Mouse (Mus musculus): ENCODE data around the gene A730049H05Rik. TPM values are rescaled to one million over a fixed set of nuclear protein-coding genes. Genes with fewer than 3 reads are reported as not detected.

A730049H05Rik gene
- total and polyA plus RNA-seq, 2 experiments from 2014 or later: 0.38 to 0.57 TPM

- DNase-seq (no peak), ATAC-seq (no peak)
- H3K4me3 ChIP-seq (ENCODE audit: low read depth, low read length): no peak overlapping the region
- no peaks in the 10 kb centered on the region for H3K36me3 ChIP-seq (ENCODE audit: insufficient read depth)
- no peaks in the 10 kb centered on the region for H3K9me3 ChIP-seq (ENCODE audit: low read length)
- H3K9ac ChIP-seq: no peak overlapping the region
- TF ChIP-seq CTCF (IDR thresholded peaks at IDR 0.05; ENCODE audit: low read depth): no peak
- no peaks in the 10 kb centered on the region for H3K4me1 ChIP-seq (ENCODE audit: insufficient read depth)
- no peaks in the 10 kb centered on the region for H3K27me3 ChIP-seq (ENCODE audit: insufficient read depth, low read length)
- H3K4me2 ChIP-seq (ENCODE audit: low read depth): no peak overlapping the region
- no peak overlapping the region for H3K27ac ChIP-seq (ENCODE audit: low read depth, low read length)
- 92% methylated on average over 4 of the region's 4 CpGs for WGBS
Measured at GRCm38 (mm10) chr6:92877236-92877635, 61.0 kb downstream of the A730049H05Rik start.

GRCm38 (mm10) chr6:92878771-92879170, 62.5 kb downstream of the A730049H05Rik start:
- DNase-seq (no peak), ATAC-seq (no peak)
- H3K9ac ChIP-seq: no peak overlapping the region
- H3K4me1 ChIP-seq (ENCODE audit: insufficient read depth): 0 out of 2 replicates have a peak, but pooled peaks cover 4% of the 10 kb centered on the region
- no peaks in the 10 kb centered on the region for H3K27me3 ChIP-seq (ENCODE audit: insufficient read depth, low read length)
- no peak overlapping the region for H3K4me3 ChIP-seq (ENCODE audit: low read depth, low read length)
- TF ChIP-seq CTCF (IDR thresholded peaks at IDR 0.05; ENCODE audit: low read depth): no peak
- 90% methylated on average over 5 of the region's 5 CpGs for WGBS
- H3K36me3 ChIP-seq (ENCODE audit: insufficient read depth): no peaks in the 10 kb centered on the region
- no peaks in the 10 kb centered on the region for H3K9me3 ChIP-seq (ENCODE audit: low read length)
- no peak overlapping the region for H3K27ac ChIP-seq (ENCODE audit: low read depth, low read length)
- H3K4me2 ChIP-seq (ENCODE audit: low read depth): no peak overlapping the region

GRCm38 (mm10) chr6:92879700-92880265, 63.5 kb downstream of the A730049H05Rik start:
- no peaks in the 10 kb centered on the region for H3K36me3 ChIP-seq (ENCODE audit: insufficient read depth)
- H3K4me1 ChIP-seq (ENCODE audit: insufficient read depth): 0 out of 2 replicates have a peak, but pooled peaks cover 4% of the 10 kb centered on the region
- H3K9me3 ChIP-seq (ENCODE audit: low read length): no peaks in the 10 kb centered on the region
- no peaks in the 10 kb centered on the region for H3K27me3 ChIP-seq (ENCODE audit: insufficient read depth, low read length)
- 86% methylated on average over 14 of the region's 14 CpGs for WGBS
- H3K4me3 ChIP-seq (ENCODE audit: low read depth, low read length): no peak overlapping the region
- DNase-seq: no peak
- no peak overlapping the region for H3K27ac ChIP-seq (ENCODE audit: low read depth, low read length)
- no peak for ATAC-seq
- no peak overlapping the region for H3K4me2 ChIP-seq (ENCODE audit: low read depth)
- no peak overlapping the region for H3K9ac ChIP-seq
- no peak for TF ChIP-seq CTCF (IDR thresholded peaks at IDR 0.05; ENCODE audit: low read depth)

GRCm38 (mm10) chr6:92882446-92882845, 66.2 kb downstream of the A730049H05Rik start:
- TF ChIP-seq CTCF (IDR thresholded peaks at IDR 0.05; ENCODE audit: low read depth): no peak
- Histone ChIP-seq H3K9me3 (ENCODE audit: low read length) (no peaks in the 10 kb centered on the region), H3K27me3 (ENCODE audit: insufficient read depth, low read length) (no peaks in the 10 kb centered on the region), H3K4me2 (ENCODE audit: low read depth) (no peak overlapping the region), H3K9ac (no peak overlapping the region), H3K4me1 (ENCODE audit: insufficient read depth) (0 out of 2 replicates have a peak, but pooled peaks cover 4% of the 10 kb centered on the region), H3K27ac (ENCODE audit: low read depth, low read length) (no peak overlapping the region), H3K4me3 (ENCODE audit: low read depth, low read length) (no peak overlapping the region), H3K36me3 (ENCODE audit: insufficient read depth) (no peaks in the 10 kb centered on the region)
- ATAC-seq (no peak), DNase-seq (no peak)
- 67% methylated on average over 5 of the region's 5 CpGs for WGBS

- Histone ChIP-seq H3K4me1 (ENCODE audit: insufficient read depth) (0 out of 2 replicates have a peak, but pooled peaks cover 4% of the 10 kb centered on the region), H3K9ac (no peak overlapping the region), H3K4me3 (ENCODE audit: low read depth, low read length) (no peak overlapping the region), H3K4me2 (ENCODE audit: low read depth) (no peak overlapping the region), H3K27me3 (ENCODE audit: insufficient read depth, low read length) (no peaks in the 10 kb centered on the region), H3K27ac (ENCODE audit: low read depth, low read length) (no peak overlapping the region), H3K36me3 (ENCODE audit: insufficient read depth) (no peaks in the 10 kb centered on the region), H3K9me3 (ENCODE audit: low read length) (no peaks in the 10 kb centered on the region)
- WGBS: 23% methylated on average over 9 of the region's 9 CpGs
- no peak for TF ChIP-seq CTCF (IDR thresholded peaks at IDR 0.05; ENCODE audit: low read depth)
- ATAC-seq (no peak; the same call in 1 of the 2 replicates), DNase-seq (peak; percentile 38)
Measured at GRCm38 (mm10) chr6:92883131-92883900, 67.0 kb downstream of the A730049H05Rik start.

- Histone ChIP-seq H3K9ac (no peak overlapping the region), H3K4me3 (ENCODE audit: low read depth, low read length) (no peak overlapping the region), H3K27ac (ENCODE audit: low read depth, low read length) (no peak overlapping the region), H3K4me1 (ENCODE audit: insufficient read depth) (no peaks in the 10 kb centered on the region), H3K9me3 (ENCODE audit: low read length) (no peaks in the 10 kb centered on the region), H3K4me2 (ENCODE audit: low read depth) (no peak overlapping the region), H3K36me3 (ENCODE audit: insufficient read depth) (no peaks in the 10 kb centered on the region), H3K27me3 (ENCODE audit: insufficient read depth, low read length) (no peaks in the 10 kb centered on the region)
- no peak for ATAC-seq
- DNase-seq: no peak
- TF ChIP-seq CTCF (IDR thresholded peaks at IDR 0.05; ENCODE audit: low read depth): no peak
- WGBS: 78% methylated on average over 1 of the region's 1 CpGs
Measured at GRCm38 (mm10) chr6:92891535-92891934, 75.3 kb downstream of the A730049H05Rik start.

Other genes with a start within 250 kb of the A730049H05Rik start
- 28.0 and 29.4 TPM in 2 replicates for gene Prickle2, start 110.3 kb upstream of the A730049H05Rik start, total RNA-seq (2014; rRNA removed)
- gene Prickle2, start 110.3 kb upstream of the A730049H05Rik start, polyA plus RNA-seq (2015; fragmentation: Nextera tagmentation; extraction: Ambion mirVana): 6.2 and 8.4 TPM in 2 replicates
- not detected in 2 replicates for gene Gm15737, start 52.9 kb downstream of the A730049H05Rik start, total RNA-seq (2014; rRNA removed)
- not detected in 2 replicates for gene Gm15737, start 52.9 kb downstream of the A730049H05Rik start, polyA plus RNA-seq (2015; fragmentation: Nextera tagmentation; extraction: Ambion mirVana)
- 6.0 and 7.3 TPM in 2 replicates for gene Adamts9, start 127.0 kb downstream of the A730049H05Rik start, total RNA-seq (2014; rRNA removed)
- 0.43 and 0.62 TPM in 2 replicates for gene Adamts9, start 127.0 kb downstream of the A730049H05Rik start, polyA plus RNA-seq (2015; fragmentation: Nextera tagmentation; extraction: Ambion mirVana)

All from forebrain, postnatal 0 days (tissue).